In genomic region chr8:104405430-104406187, GRCm38 (mm10) we compare ENCODE assay signal across 13 mouse cellular contexts. TPM values are rescaled to one million over a fixed set of nuclear protein-coding genes. Genes with fewer than 3 reads are reported as not detected.
DNase-seq lines count a peak whose midpoint lies in the region; ATAC-seq and TF ChIP-seq lines count a peak whose summit lies in the region.
"Had no signal": no experiment of that assay in that cellular context is flagged by ENCODE, and none has a peak within 500 bp of the region (broad histone marks: within the 10 kb centered on the region; RNA-seq: fewer than 3 reads in every experiment).

No protein-coding gene starts in this region.

- no peak overlapping the region for H3K27ac ChIP-seq in lung, embryonic 14.5 days (ENCODE audit: low read depth)
- H3K27ac ChIP-seq in limb, embryonic 14.5 days (replicated peaks; ENCODE audit: low read depth, low read length) = 0 out of 2 replicates have a peak overlapping the region, but pooled peaks have one; percentile 5
- H3K27ac ChIP-seq: forebrain, embryonic 12.5 days; neural tube, embryonic 13.5 days had no signal

- no peak overlapping the region for H3K4me2 ChIP-seq in lung, embryonic 14.5 days
- H3K4me2 ChIP-seq in limb, embryonic 14.5 days (replicated peaks; ENCODE audit: low read depth, low read length, severe bottlenecking) = no peak overlapping the region
- H3K4me2 ChIP-seq: forebrain, embryonic 12.5 days; neural tube, embryonic 13.5 days had no signal

- no peak for ATAC-seq in cerebellum, adult (ENCODE audit: insufficient number of reproducible peaks, low FRiP score, low TSS enrichment)
- ATAC-seq in lung, embryonic 14.5 days (ENCODE audit: insufficient read depth) = no peak
- peak; percentile 30 for ATAC-seq in limb, embryonic 14.5 days (ENCODE audit: low FRiP score, low read depth)

- DNase-seq in cerebellum, adult 9-11 months = peak; percentile 27
- peak; percentile 48 for DNase-seq in lung, embryonic 14.5 days
- no peak for DNase-seq in lung, postnatal 36 days
- peak; percentile 57 to 66 for DNase-seq in heart, postnatal 10 days
- DNase-seq in limb, embryonic 14.5 days (ENCODE audit: low spot score) = peak; percentile 66
- DNase-seq in adrenal gland, adult 18-20 months (ENCODE audit: low spot score in 2 of 2) = no peak
- no peak for DNase-seq in cerebellum, adult 9-10 months
- DNase-seq: layer of hippocampus, adult 9-11 months; liver; thymus, postnatal 36 days had no signal

- no peak overlapping the region for H3K4me3 ChIP-seq in lung, embryonic 14.5 days (ENCODE audit: low read depth, low read length)
- H3K4me3 ChIP-seq in limb, embryonic 14.5 days (replicated peaks; ENCODE audit: low read length) = no peak overlapping the region
- H3K4me3 ChIP-seq: forebrain, embryonic 12.5 days; neural tube, embryonic 13.5 days had no signal

- H3K9me3 ChIP-seq in lung, embryonic 14.5 days (ENCODE audit: low read depth, low read length) = no peaks in the 10 kb centered on the region
- no peaks in the 10 kb centered on the region for H3K9me3 ChIP-seq in limb, embryonic 14.5 days (ENCODE audit: control insufficient read depth, low read length)
- H3K9me3 ChIP-seq: forebrain, embryonic 12.5 days; neural tube, embryonic 13.5 days had no signal

- intact Hi-C loops in heart, postnatal 10 days (cut with DNase I) = loop anchor here (2.0 kb wide), 1 partner anchor 61 kb away; no protein-coding TSS in a partner anchor

- no peak overlapping the region for H3K9ac ChIP-seq in lung, embryonic 14.5 days
- H3K9ac ChIP-seq in limb, embryonic 14.5 days (ENCODE audit: low read depth, low read length, severe bottlenecking) = no peak overlapping the region
- H3K9ac ChIP-seq: forebrain, embryonic 12.5 days; neural tube, embryonic 13.5 days had no signal

- H3K36me3 ChIP-seq in lung, embryonic 14.5 days (ENCODE audit: insufficient read depth) = no peaks in the 10 kb centered on the region
- H3K36me3 ChIP-seq in limb, embryonic 14.5 days (ENCODE audit: control insufficient read depth, insufficient read depth, low read length) = no peaks in the 10 kb centered on the region
- H3K36me3 ChIP-seq: forebrain, embryonic 12.5 days; neural tube, embryonic 13.5 days had no signal

- TF ChIP-seq POLR2A in limb, embryonic 14.5 days (IDR thresholded peaks at IDR 0.05; ENCODE audit: borderline replicate concordance, extremely low read depth, insufficient read depth, insufficient read length) = no peak

- H3K4me1 ChIP-seq in lung, embryonic 14.5 days (ENCODE audit: insufficient read depth) = no peaks in the 10 kb centered on the region
- peaks cover 8% of the 10 kb centered on the region; the same call in 1 of the 2 replicates for H3K4me1 ChIP-seq in limb, embryonic 14.5 days (ENCODE audit: control insufficient read depth, insufficient read depth, low read length)
- H3K4me1 ChIP-seq: neural tube, embryonic 13.5 days had no signal

- no peaks in the 10 kb centered on the region for H3K27me3 ChIP-seq in lung, embryonic 14.5 days (ENCODE audit: insufficient read depth, low read length)
- no peaks in the 10 kb centered on the region for H3K27me3 ChIP-seq in limb, embryonic 14.5 days (ENCODE audit: control insufficient read depth, insufficient read depth, low read length)
- H3K27me3 ChIP-seq: forebrain, embryonic 12.5 days; neural tube, embryonic 13.5 days had no signal

- no peak for TF ChIP-seq CTCF in lung, embryonic 14.5 days (IDR thresholded peaks at IDR 0.05; ENCODE audit: low read depth)

- 45% methylated on average over 15 of the region's 15 CpGs for WGBS in lung, embryonic 14.5 days
- WGBS in limb, embryonic 14.5 days = 55% methylated on average over 15 of the region's 15 CpGs

RNA-seq across cellular contexts. Expression of gene Cmtm4, which starts 10.0 kb away (rescaled TPM):
- 3.6 and 4.0 TPM in 2 replicates for polyA plus RNA-seq in lung, embryonic 14.5 days (2014; fragmentation: Nextera tagmentation; extraction: Ambion mirVana)
- total RNA-seq in heart, postnatal 10 days (2021) = 10 to 100 TPM; 16.4 to 16.8 TPM
- 18.9 and 21.4 TPM in 2 replicates for polyA plus RNA-seq in limb, embryonic 14.5 days (2012; rRNA removed)
- 4.1 and 4.5 TPM in 2 replicates for polyA plus RNA-seq in limb, embryonic 14.5 days (2014; fragmentation: Nextera tagmentation; extraction: Ambion mirVana)
- 10 to 100 TPM; 39.6 to 44.5 TPM for total RNA-seq in adrenal gland, adult 18-20 months (2021)

RNA-seq across cellular contexts. Expression of gene Dync1li2, which starts 37.2 kb away (rescaled TPM):
- polyA plus RNA-seq in lung, embryonic 14.5 days (2014; fragmentation: Nextera tagmentation; extraction: Ambion mirVana) = 61.1 and 62.4 TPM in 2 replicates
- 100 to 1,000 TPM in 1 of 2 experiments, 10 to 100 TPM in 1; 86.4 to 125 TPM for total RNA-seq in heart, postnatal 10 days (2021)
- 58.2 and 64.7 TPM in 2 replicates for polyA plus RNA-seq in limb, embryonic 14.5 days (2012; rRNA removed)
- 48.8 and 53.5 TPM in 2 replicates for polyA plus RNA-seq in limb, embryonic 14.5 days (2014; fragmentation: Nextera tagmentation; extraction: Ambion mirVana)
- total RNA-seq in adrenal gland, adult 18-20 months (2021) = 100 to 1,000 TPM; 113 to 159 TPM

Comparison
In these comparisons a context has a peak if more than half of its experiments do, and no peak if none do; other contexts are left out.
1. DNase-seq: peak in cerebellum, adult 9-11 months (single experiment), lung, embryonic 14.5 days (single experiment), heart, postnatal 10 days (2 of 2) and limb, embryonic 14.5 days (single experiment); none in lung, postnatal 36 days (single experiment), adrenal gland, adult 18-20 months (0 of 2) and cerebellum, adult 9-10 months (single experiment).